Mouse (Mus musculus) CH12.LX (cell line): ENCODE results near the gene Arhgap31. TPM values are rescaled to one million over a fixed set of nuclear protein-coding genes. Genes with fewer than 3 reads are reported as not detected.
A peak's percentile ranks its signal among the peaks of the same experiment; 100 is the strongest.

Experiments
- DNase-seq: peaks from one replicate; pipeline ENCODE4 v3.0.0-alpha.2; 2013; ENCODE audit errors: extremely low read depth
- H3K27ac ChIP-seq: 2 replicates; pipeline ENCODE4 v1.5.1; 2012; ENCODE audit warnings: low read depth, mild to moderate bottlenecking, control low read depth, moderate library complexity; ENCODE audit not compliant: insufficient read depth
- H3K27me3 ChIP-seq: replicated peaks from 2 replicates; pipeline ENCODE3; 2012; ENCODE audit warnings: inconsistent platforms
- H3K36me3 ChIP-seq, 2 experiments: replicated peaks in 1 of 2; 2 replicates each; pipeline versions ENCODE3 to v1.6.1; 2012; ENCODE audit warnings: inconsistent platforms in 1 of 2, low read length in 1 of 2, mild to moderate bottlenecking in 1 of 2, mixed read lengths in 1 of 2, moderate library complexity in 1 of 2; ENCODE audit not compliant: control insufficient read depth in 1 of 2, insufficient read depth in 1 of 2
- H3K4me1 ChIP-seq, 2 experiments: 2 replicates each; pipeline ENCODE4 v1.6.1; 2012; ENCODE audit warnings: inconsistent platforms in 1 of 2, moderate library complexity in 1 of 2; ENCODE audit not compliant: insufficient read depth in 2 of 2, control insufficient read depth in 1 of 2
- H3K4me2 ChIP-seq: 2 replicates; pipeline ENCODE4 v1.6.1; 2012; ENCODE audit warnings: low read depth, mild to moderate bottlenecking, control low read depth; ENCODE audit not compliant: poor library complexity, insufficient read depth, severe bottlenecking
- H3K4me3 ChIP-seq, 3 experiments: fragments of 150-350 bp in 1 of 3; sonication (generic) in 1 of 3; replicated peaks in 1 of 3; 2 replicates each; pipeline versions ENCODE3 to v1.5.1; 2011 to 2012; ENCODE audit warnings: low read depth in 2 of 3, low read length in 2 of 3, mild to moderate bottlenecking in 2 of 3, moderate library complexity in 2 of 3, control low read depth in 1 of 3, improper control_type of control experiment in 1 of 3, inconsistent platforms in 1 of 3, mixed read lengths in 1 of 3; ENCODE audit not compliant: poor library complexity in 1 of 3
- H3K79me2 ChIP-seq: replicated peaks from 2 replicates; pipeline ENCODE4 v1.6.1; 2012; ENCODE audit warnings: mild to moderate bottlenecking, moderate library complexity; ENCODE audit not compliant: control insufficient read depth, poor library complexity, insufficient read depth, severe bottlenecking; ENCODE audit errors: extremely low read depth
- H3K9ac ChIP-seq: 2 replicates; pipeline ENCODE4 v1.6.1; 2012; ENCODE audit warnings: low read depth, mild to moderate bottlenecking, control low read depth, moderate library complexity; ENCODE audit not compliant: insufficient read depth
- H3K9me3 ChIP-seq: replicated peaks from 2 replicates; pipeline ENCODE3; 2012; ENCODE audit warnings: low read length, inconsistent platforms, mixed read lengths
- BHLHE40 ChIP-seq: IDR thresholded peaks from 2 replicates; pipeline ENCODE4 v1.6.1; 2011; ENCODE audit warnings: mild to moderate bottlenecking, low read depth, low read length, improper control_type of control experiment
- E2F4 ChIP-seq: IDR thresholded peaks from 2 replicates; pipeline ENCODE4 v1.6.1; 2011; ENCODE audit warnings: low read depth, low read length, improper control_type of control experiment; ENCODE audit not compliant: insufficient replicate concordance
- ELF1 ChIP-seq: IDR thresholded peaks from 2 replicates; pipeline ENCODE4 v1.6.1; 2014; ENCODE audit warnings: low read depth, mild to moderate bottlenecking, inconsistent platforms, low read length, improper control_type of control experiment
- EP300 ChIP-seq: IDR thresholded peaks from 2 replicates; pipeline ENCODE4 v1.6.1; 2011; ENCODE audit warnings: low read length, improper control_type of control experiment
- ETS1 ChIP-seq: conservative IDR thresholded peaks from 2 replicates; pipeline ENCODE4 v1.6.1; 2012; ENCODE audit warnings: low read depth, mild to moderate bottlenecking, inconsistent platforms, low read length, improper control_type of control experiment, moderate library complexity
- GABPA ChIP-seq: IDR thresholded peaks from 2 replicates; pipeline ENCODE4 v1.6.1; 2012; ENCODE audit warnings: low read depth, low read length, improper control_type of control experiment, inconsistent platforms; ENCODE audit not compliant: insufficient replicate concordance
- HCFC1 ChIP-seq: IDR thresholded peaks from 2 replicates; pipeline ENCODE4 v1.6.1; 2012; ENCODE audit warnings: low read depth, mild to moderate bottlenecking, inconsistent platforms, low read length, improper control_type of control experiment
- IRF4 ChIP-seq: IDR thresholded peaks from 2 replicates; pipeline ENCODE4 v1.6.1; 2014; ENCODE audit warnings: low read depth, mild to moderate bottlenecking, inconsistent platforms, low read length, improper control_type of control experiment
- JUN ChIP-seq: IDR thresholded peaks from 2 replicates; pipeline ENCODE4 v1.6.1; 2011; ENCODE audit warnings: low read depth, mild to moderate bottlenecking, low read length, improper control_type of control experiment, moderate library complexity; ENCODE audit not compliant: insufficient read depth
- MAFK ChIP-seq: IDR thresholded peaks from 2 replicates; pipeline ENCODE4 v1.6.1; 2011; ENCODE audit warnings: low read length, improper control_type of control experiment; ENCODE audit not compliant: insufficient replicate concordance
- MAX ChIP-seq: IDR thresholded peaks from 2 replicates; pipeline ENCODE4 v1.6.1; 2011; ENCODE audit warnings: low read length, improper control_type of control experiment
- MAZ ChIP-seq: IDR thresholded peaks from 2 replicates; pipeline ENCODE4 v1.6.1; 2012; ENCODE audit warnings: low read depth, mild to moderate bottlenecking, inconsistent platforms, low read length, improper control_type of control experiment, moderate library complexity
- MEF2A ChIP-seq: IDR thresholded peaks from 2 replicates; pipeline ENCODE4 v1.6.1; 2014; ENCODE audit warnings: low read depth, mild to moderate bottlenecking, inconsistent platforms, low read length, improper control_type of control experiment, borderline replicate concordance
- MXI1 ChIP-seq: IDR thresholded peaks from 2 replicates; pipeline ENCODE4 v1.6.1; 2011; ENCODE audit warnings: mild to moderate bottlenecking, low read depth, low read length, improper control_type of control experiment
- NELFE ChIP-seq: IDR thresholded peaks from 2 replicates; pipeline ENCODE4 v1.6.1; 2011; ENCODE audit warnings: low read depth, low read length, improper control_type of control experiment
- NRF1 ChIP-seq: IDR thresholded peaks from 2 replicates; pipeline ENCODE4 v1.6.1; 2014; ENCODE audit warnings: low read depth, mild to moderate bottlenecking, inconsistent platforms, low read length, improper control_type of control experiment, moderate library complexity
- PAX5 ChIP-seq: IDR thresholded peaks from 2 replicates; pipeline ENCODE4 v1.6.1; 2012; ENCODE audit warnings: low read length, inconsistent platforms, mixed read lengths
- POLR2A ChIP-seq: IDR thresholded peaks from 2 replicates; pipeline ENCODE4 v1.6.1; 2011; ENCODE audit warnings: low read depth, mild to moderate bottlenecking, improper control_type of control experiment, low read length
- POLR2AphosphoS2 ChIP-seq: IDR thresholded peaks from 2 replicates; pipeline ENCODE4 v1.6.1; 2011; ENCODE audit warnings: low read depth, low read length, improper control_type of control experiment
- RAD21 ChIP-seq: IDR thresholded peaks from 2 replicates; pipeline ENCODE4 v1.6.1; 2011; ENCODE audit warnings: low read depth, mild to moderate bottlenecking, low read length, improper control_type of control experiment, moderate library complexity
- SIN3A ChIP-seq: IDR thresholded peaks from 2 replicates; pipeline ENCODE4 v1.6.1; 2012; ENCODE audit warnings: low read length, improper control_type of control experiment, inconsistent platforms
- TCF12 ChIP-seq: IDR thresholded peaks from 2 replicates; pipeline ENCODE4 v1.6.1; 2014; ENCODE audit warnings: low read depth, mild to moderate bottlenecking, inconsistent platforms, low read length, improper control_type of control experiment
- UBTF ChIP-seq: IDR thresholded peaks from 2 replicates; pipeline ENCODE4 v1.6.1; 2012; ENCODE audit warnings: low read depth, mild to moderate bottlenecking, inconsistent platforms, low read length, improper control_type of control experiment, moderate library complexity
- USF1 ChIP-seq: IDR thresholded peaks from 2 replicates; pipeline ENCODE4 v1.6.1; 2014; ENCODE audit warnings: low read depth, mild to moderate bottlenecking, inconsistent platforms, low read length, improper control_type of control experiment
- USF2 ChIP-seq: conservative IDR thresholded peaks from 2 replicates; pipeline ENCODE4 v1.6.1; 2011; ENCODE audit warnings: low read depth, low read length, improper control_type of control experiment
- ZC3H11A ChIP-seq: IDR thresholded peaks from 2 replicates; pipeline ENCODE4 v1.6.1; 2012; ENCODE audit warnings: low read depth, mild to moderate bottlenecking, inconsistent platforms, low read length, improper control_type of control experiment
- ZKSCAN1 ChIP-seq: IDR thresholded peaks from 2 replicates; pipeline ENCODE4 v1.6.1; 2012; ENCODE audit warnings: low read depth, inconsistent platforms, low read length, improper control_type of control experiment, borderline replicate concordance
- ZNF384 ChIP-seq: IDR thresholded peaks from 2 replicates; pipeline ENCODE4 v1.6.1; 2012; ENCODE audit warnings: low read depth, low read length, improper control_type of control experiment, inconsistent platforms
- dilution Hi-C: fragments of 300-500 bp; cut with MboI; formaldehyde crosslinking; loops from 2 replicates; pipeline ENCODE4 v1.14.3; 2020; ENCODE audit warnings: low sequenced_read_pairs; ENCODE audit not compliant: extremely low pct_unique_long_range_greater_than_20kb, extremely low pct_ligation_motif_present
- in situ Hi-C: fragments of 300-500 bp; cut with MboI; formaldehyde crosslinking; loops from 3 replicates; pipeline ENCODE4 v1.14.3; 2019; ENCODE audit warnings: low sequenced_read_pairs, low pct_ligation_motif_present, low pct_unique_long_range_greater_than_20kb, mixed read lengths
- polyA plus RNA-seq: library from polyadenylated mRNA; unstranded; fragments of >175 nt; gene quantifications from 2 replicates; pipeline ENCODE4 v1.2.1, GENCODE M21; 2012; ENCODE audit warnings: low read depth; ENCODE audit not compliant: insufficient read length
- total RNA-seq, 2 experiments: library from RNA; depleted of rRNA; stranded (reverse); fragments of 300-350 nt in 1 of 2; fragments of >200 nt in 1 of 2; gene quantifications; 2 replicates each; pipeline ENCODE4 v1.2.3; 2012 to 2014

Arhgap31 gene
- total and polyA plus RNA-seq, 3 experiments: 0.15 to 2.0 (median 0.76) TPM

DNA sequence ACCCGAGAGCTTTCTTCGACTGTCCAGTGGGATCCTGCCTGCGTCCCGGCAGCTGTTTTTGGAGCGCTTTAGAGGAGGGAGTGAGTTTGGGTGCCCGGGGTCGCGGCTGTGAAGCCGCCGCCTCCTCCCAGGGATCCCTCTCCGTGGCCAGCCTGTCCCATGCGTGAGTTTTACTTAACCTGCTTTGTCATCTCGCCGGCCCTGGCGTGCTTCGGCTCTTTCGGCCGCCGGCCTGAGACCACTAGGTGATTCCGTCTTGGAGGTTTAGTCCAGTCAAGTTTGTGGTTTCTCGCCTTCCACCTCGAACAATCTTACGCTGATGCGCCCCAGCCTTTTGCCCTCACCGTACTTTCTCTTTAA, 150.1 kb downstream of the Arhgap31 start:
- peaks cover 7 to 35% of the 10 kb centered on the region in 2 experiments for H3K4me1 ChIP-seq
- 0 out of 2 replicates have a peak, but pooled peaks have one; percentile 6 for TF ChIP-seq MAX
- peak; percentile 85 for TF ChIP-seq SIN3A
- no peak for TF ChIP-seq HCFC1
- 0 out of 2 replicates have a peak, but pooled peaks have one; percentile 7 for TF ChIP-seq MXI1
- TF ChIP-seq JUN: no peak
- TF ChIP-seq UBTF: 0 out of 2 replicates have a peak, but pooled peaks have one; percentile 65
- TF ChIP-seq, all 38 proteins: peak for 4
- Histone ChIP-seq H3K27me3 (peaks cover 2% of the 10 kb centered on the region), H3K79me2 (peaks cover 48% of the 10 kb centered on the region), H3K4me3 (peak overlapping the region; percentile 89 to 97 (median 90)), H3K27ac (peak overlapping the region; percentile 8), H3K9me3 (no peaks in the 10 kb centered on the region), H3K4me2 (peak overlapping the region; percentile 95), H3K9ac (peak overlapping the region; percentile 96), H3K36me3 (peaks cover 20 to 35% of the 10 kb centered on the region in 2 experiments)
- no peak for DNase-seq
- in situ Hi-C loops (no loop called here), dilution Hi-C loops (no loop called here)

DNA sequence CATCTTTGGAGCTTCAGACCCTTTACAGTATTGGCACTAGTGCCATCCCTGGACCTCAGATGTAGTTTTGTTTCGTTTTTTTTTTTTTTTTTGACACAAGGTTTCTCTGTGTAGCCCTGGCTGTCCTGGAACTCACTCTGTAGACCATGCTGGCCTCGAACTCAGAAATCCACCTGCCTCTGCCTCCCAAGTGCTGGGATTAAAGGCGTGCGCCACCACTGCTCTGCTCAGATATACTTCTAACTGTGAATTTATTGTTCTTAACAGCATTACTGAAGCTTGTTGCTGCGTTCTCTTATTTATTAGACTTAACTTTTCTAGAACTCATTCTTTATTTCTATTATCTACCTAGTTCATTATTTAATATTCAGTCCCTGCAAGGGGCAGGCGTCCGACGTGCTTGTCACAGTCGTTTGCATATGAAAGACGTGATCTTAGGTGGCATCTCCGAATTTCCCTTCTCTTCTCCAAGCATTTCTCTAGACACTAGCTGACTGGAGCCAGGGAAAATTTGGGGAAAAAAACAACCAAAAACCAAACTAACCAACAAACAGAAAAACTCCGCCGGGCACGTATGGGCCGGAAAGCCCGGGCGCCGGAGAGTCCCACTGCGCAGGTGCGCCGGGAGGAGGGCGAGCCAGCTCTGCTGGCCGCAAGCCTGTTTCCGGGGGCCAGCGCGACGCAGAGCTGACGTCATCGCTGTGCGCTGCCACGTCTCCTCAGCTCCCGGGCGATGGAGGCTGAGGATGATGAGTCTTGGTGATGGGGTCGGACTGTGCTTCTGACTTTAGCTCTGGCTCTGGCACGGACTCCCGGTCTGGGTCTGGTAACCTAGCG, 150.7 kb downstream of the Arhgap31 start:
- peak; percentile 97 for DNase-seq
- Histone ChIP-seq H3K4me2 (peak overlapping the region; percentile 29), H3K79me2 (peaks cover 44% of the 10 kb centered on the region), H3K27me3 (peaks cover 2% of the 10 kb centered on the region), H3K9ac (peak overlapping the region; percentile 96), H3K36me3 (peaks cover 16 to 29% of the 10 kb centered on the region in 2 experiments), H3K27ac (peak overlapping the region; percentile 8; the same call in 1 of the 2 replicates), H3K4me3 (peak overlapping the region; percentile 89 to 97 (median 90)), H3K4me1 (peaks cover 7 to 35% of the 10 kb centered on the region in 2 experiments), H3K9me3 (no peaks in the 10 kb centered on the region)
- in situ Hi-C loops: no loop called here
- dilution Hi-C loops: no loop called here
- peak; percentile 98 for TF ChIP-seq NELFE
- TF ChIP-seq IRF4: peak; percentile 85
- TF ChIP-seq ZKSCAN1: no peak; the same call in 1 of the 2 replicates
- peak; percentile 97 for TF ChIP-seq TCF12
- peak; percentile 96 for TF ChIP-seq HCFC1
- TF ChIP-seq EP300: no peak
- TF ChIP-seq MXI1: peak; percentile 96
- peak; percentile 50; the same call in 1 of the 2 replicates for TF ChIP-seq JUN
- TF ChIP-seq RAD21: no peak
- peak; percentile 57; the same call in 1 of the 2 replicates for TF ChIP-seq GABPA
- peak; percentile 97 for TF ChIP-seq NRF1
- peak; percentile 98 for TF ChIP-seq ELF1
- TF ChIP-seq PAX5: no peak
- peak; percentile 99 for TF ChIP-seq SIN3A
- no peak for TF ChIP-seq USF2
- peak; percentile 100 for TF ChIP-seq MAZ
- TF ChIP-seq USF1: no peak
- no peak for TF ChIP-seq MAFK
- TF ChIP-seq MAX: peak; percentile 73
- TF ChIP-seq ZC3H11A: no peak
- TF ChIP-seq ZNF384: no peak
- 0 out of 2 replicates have a peak, but pooled peaks have one; percentile 69 for TF ChIP-seq UBTF
- peak; percentile 87; the same call in 1 of the 2 replicates for TF ChIP-seq POLR2AphosphoS2
- no peak for TF ChIP-seq E2F4
- peak; percentile 89 for TF ChIP-seq MEF2A
- TF ChIP-seq POLR2A: peak; percentile 99
- TF ChIP-seq BHLHE40: peak; percentile 64; the same call in 1 of the 2 replicates
- TF ChIP-seq ETS1: peak; percentile 61
